Mouse (Mus musculus) hindbrain, embryonic 11.5 days (tissue): ENCODE data around the gene Sectm1b. TPM values are rescaled to one million over a fixed set of nuclear protein-coding genes. Genes with fewer than 3 reads are reported as not detected.

ENCODE experiments used
- ATAC-seq: fragments of 200-750 bp; cut with Nextera tagmentation; 2 replicates; pipeline ENCODE4 v1.8.0; 2017; ENCODE audit warnings: mild to moderate bottlenecking, moderate TSS enrichment, moderate library complexity; ENCODE audit not compliant: low FRiP score
- DNase-seq: peaks from one replicate; pipeline ENCODE4 v3.0.0-alpha.2; 2015; ENCODE audit warnings: low spot score
- H3K27ac ChIP-seq: fragments of 300-500 bp; sonication (generic); 2 replicates; pipeline ENCODE4 v1.5.1; 2014; ENCODE audit warnings: mild to moderate bottlenecking, low read depth, low read length
- H3K27me3 ChIP-seq: fragments of 300-500 bp; sonication (generic); 2 replicates; pipeline ENCODE4 v1.6.1; 2014; ENCODE audit warnings: mild to moderate bottlenecking, low read length, moderate library complexity, mixed read lengths; ENCODE audit not compliant: control insufficient read depth, insufficient read depth
- H3K36me3 ChIP-seq: fragments of 300-500 bp; sonication (generic); 2 replicates; pipeline ENCODE4 v1.6.1; 2014; ENCODE audit warnings: mild to moderate bottlenecking, low read length, moderate library complexity, mixed read lengths; ENCODE audit not compliant: control insufficient read depth, insufficient read depth
- H3K4me1 ChIP-seq: fragments of 300-500 bp; sonication (generic); replicated peaks from 2 replicates; pipeline ENCODE4 v1.6.1; 2014; ENCODE audit warnings: low read length, mixed read lengths; ENCODE audit not compliant: control insufficient read depth, insufficient read depth
- H3K4me2 ChIP-seq: fragments of 300-500 bp; sonication (generic); replicated peaks from 2 replicates; pipeline ENCODE4 v1.6.1; 2014; ENCODE audit warnings: mild to moderate bottlenecking, low read depth, low read length
- H3K4me3 ChIP-seq: fragments of 300-500 bp; sonication (generic); 2 replicates; pipeline ENCODE4 v1.5.1; 2014; ENCODE audit warnings: low read depth, low read length
- H3K9ac ChIP-seq: fragments of 300-500 bp; sonication (generic); 2 replicates; pipeline ENCODE4 v1.6.1; 2014; ENCODE audit warnings: low read depth, low read length
- H3K9me3 ChIP-seq: fragments of 300-500 bp; sonication (generic); 2 replicates; pipeline ENCODE4 v1.6.1; 2016; ENCODE audit warnings: low read length; ENCODE audit not compliant: control insufficient read depth
- WGBS: fragments of 180-500 bp; shearing (Covaris S2); extraction: QIAGEN DNeasy Blood & Tissue Kit; methylation state at CpG from one replicate; pipeline ENCODE4 v1.1.7; 2014; 5-methylcytosine and 5-hydroxymethylcytosine counted together
- polyA plus RNA-seq: library from polyadenylated mRNA; unstranded; fragments of >200 nt; fragmentation: Nextera tagmentation; extraction: Ambion mirVana; gene quantifications from 2 replicates; pipeline ENCODE4 v1.2.1, GENCODE M21; 2014

Sectm1b gene
- polyA plus RNA-seq, 1 experiment from 2014 or later: not detected

DNA sequence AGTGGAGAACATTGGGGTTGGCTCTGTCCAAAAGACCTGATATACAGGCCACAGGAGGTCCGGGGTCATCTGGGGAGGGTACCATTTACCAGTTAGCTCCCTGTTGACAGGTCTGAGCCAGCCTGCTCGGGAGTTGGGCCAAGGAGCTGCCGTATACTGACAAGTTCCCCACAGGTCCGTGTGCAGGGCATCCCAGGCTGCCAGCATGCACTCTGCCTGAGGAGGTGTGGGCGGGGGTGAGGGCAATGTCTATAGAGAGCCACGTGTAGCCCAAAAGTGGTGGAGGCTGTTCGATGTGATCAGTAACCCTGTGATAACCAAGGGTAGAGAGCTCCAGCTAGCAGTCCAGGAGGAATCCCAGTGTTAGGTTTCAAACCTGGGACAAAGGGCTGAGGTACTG, 36.4 kb upstream of the Sectm1b start:
- 77% methylated on average over 7 of the region's 7 CpGs for WGBS
- Histone ChIP-seq H3K27me3 (no peaks in the 10 kb centered on the region), H3K9ac (no peak overlapping the region), H3K36me3 (no peaks in the 10 kb centered on the region), H3K9me3 (no peaks in the 10 kb centered on the region), H3K4me3 (no peak overlapping the region), H3K27ac (no peak overlapping the region), H3K4me1 (no peaks in the 10 kb centered on the region), H3K4me2 (no peak overlapping the region)
- ATAC-seq (no peak), DNase-seq (no peak)

DNA sequence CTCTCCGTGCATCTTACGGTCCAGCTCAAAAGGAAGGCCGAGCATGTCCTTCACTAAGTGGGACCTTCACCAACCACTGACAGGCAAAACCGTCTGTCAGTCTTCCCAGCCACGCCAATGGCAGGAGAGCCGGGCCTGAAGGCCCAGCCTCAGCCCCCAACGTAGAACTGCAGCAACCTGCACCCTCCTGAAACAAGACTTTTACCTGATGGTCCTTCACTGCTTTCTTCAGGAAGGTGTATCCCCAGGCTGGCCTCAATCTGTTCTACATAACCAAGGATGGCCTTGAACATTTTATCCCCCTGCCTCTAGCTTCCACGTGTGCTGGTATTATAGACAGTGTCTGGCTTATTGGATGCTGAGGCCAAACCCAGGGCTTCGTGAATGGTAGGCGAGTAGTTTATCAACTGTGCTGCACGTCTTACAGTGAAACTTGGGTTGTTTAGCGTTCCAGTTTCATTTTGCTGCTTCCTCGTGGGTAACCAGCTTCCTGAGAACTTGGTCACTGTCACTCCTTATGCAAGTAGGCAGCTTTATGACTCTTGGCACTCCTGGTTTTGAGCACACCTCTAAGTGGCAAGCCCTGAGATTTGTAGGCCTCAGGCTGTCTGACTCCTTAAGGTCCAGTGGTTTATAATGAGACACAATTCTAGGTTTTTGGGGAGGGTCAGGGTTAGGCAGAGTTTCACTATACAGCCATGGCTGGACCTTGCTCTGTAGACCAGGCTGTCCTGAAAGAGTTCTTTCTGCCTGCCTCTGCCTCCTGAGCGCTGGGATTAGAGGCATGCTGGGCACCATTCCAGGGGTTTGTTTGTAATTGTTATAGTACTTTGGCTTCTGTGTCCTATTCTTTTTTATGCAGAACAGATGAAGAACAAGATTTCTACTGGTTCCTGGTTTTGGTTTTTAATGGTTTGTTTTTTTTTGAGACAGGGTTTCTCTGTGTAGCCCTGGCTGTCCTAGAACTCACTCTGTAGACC, 29.5 kb upstream of the Sectm1b start:
- no peak for ATAC-seq
- no peaks in the 10 kb centered on the region for H3K4me1 ChIP-seq
- H3K4me3 ChIP-seq: no peak overlapping the region

DNA sequence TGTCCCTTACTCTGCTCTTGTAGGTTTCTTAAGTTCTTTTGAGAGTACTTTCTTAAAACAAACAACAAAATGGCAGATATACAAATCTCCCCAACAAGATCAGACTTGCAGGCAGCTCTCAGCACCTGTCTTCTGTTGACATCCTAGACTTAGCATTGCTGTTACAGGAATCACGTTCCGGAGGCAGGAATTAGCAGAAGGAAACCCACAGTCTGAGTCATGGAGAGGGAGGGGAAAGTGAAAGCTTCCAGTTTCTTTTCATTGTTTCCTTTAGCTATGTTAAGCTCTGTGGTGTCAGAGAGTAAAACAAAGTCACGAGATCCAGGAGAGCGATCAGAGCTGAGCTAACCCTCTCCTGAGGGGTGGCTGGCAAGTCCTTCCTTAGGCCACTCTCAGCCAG, 27.6 kb upstream of the Sectm1b start:
- no peak overlapping the region for H3K9ac ChIP-seq

More for the DNA sequence above, 29.5 kb upstream of the Sectm1b start:
- Histone ChIP-seq H3K9ac (no peak overlapping the region), H3K27ac (no peak overlapping the region), H3K9me3 (no peaks in the 10 kb centered on the region), H3K36me3 (no peaks in the 10 kb centered on the region), H3K27me3 (no peaks in the 10 kb centered on the region), H3K4me2 (no peak overlapping the region)
- WGBS: 92% methylated on average over 14 of the region's 14 CpGs
- no peak for DNase-seq

DNA sequence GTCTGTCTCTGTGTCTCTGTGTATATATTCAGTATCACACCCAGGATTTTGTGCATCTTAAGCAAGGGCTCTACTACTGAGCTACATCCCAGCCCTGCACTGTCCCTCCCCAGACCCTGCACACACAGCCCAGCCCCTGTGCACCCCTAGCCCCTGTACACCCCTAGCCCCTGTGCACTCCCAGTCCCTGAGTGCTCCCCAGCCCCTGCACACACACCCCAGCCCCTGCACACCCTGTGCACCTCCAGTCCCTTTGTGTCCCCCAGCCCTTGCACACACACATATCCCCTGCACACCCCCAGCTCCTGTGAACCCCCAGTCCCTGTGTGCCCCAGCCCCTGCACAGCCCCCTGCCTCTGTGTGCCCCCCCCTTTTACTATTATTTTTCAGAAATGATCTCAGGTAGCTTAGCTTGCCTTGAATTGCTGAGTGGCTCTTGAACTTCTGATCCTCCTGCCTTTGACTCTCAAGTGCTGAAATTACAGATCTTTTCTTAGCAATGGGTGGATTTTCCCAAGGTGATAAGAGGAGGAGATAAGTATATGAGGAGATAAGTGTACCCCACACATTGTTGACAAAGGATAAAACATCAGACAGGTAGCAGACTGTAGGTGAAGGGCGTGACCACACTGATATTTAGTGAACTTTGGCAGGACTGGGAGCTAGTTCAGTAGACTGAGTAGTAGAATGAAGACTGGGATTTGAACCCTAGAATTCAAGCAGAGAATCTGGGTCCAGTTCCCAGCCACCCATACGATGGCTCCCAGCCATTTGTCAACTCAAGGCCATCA, 26.6 kb upstream of the Sectm1b start:
- ATAC-seq: no peak
- DNase-seq: no peak

More for the DNA sequence above, 27.6 kb upstream of the Sectm1b start:
- DNase-seq: no peak
- no peaks in the 10 kb centered on the region for H3K9me3 ChIP-seq
- H3K4me2 ChIP-seq: no peak overlapping the region
- 76% methylated on average over 4 of the region's 4 CpGs for WGBS
- no peak overlapping the region for H3K4me3 ChIP-seq
- H3K36me3 ChIP-seq: no peaks in the 10 kb centered on the region
- H3K27me3 ChIP-seq: no peaks in the 10 kb centered on the region
- H3K27ac ChIP-seq: no peak overlapping the region
- ATAC-seq: no peak
- no peaks in the 10 kb centered on the region for H3K4me1 ChIP-seq

DNA sequence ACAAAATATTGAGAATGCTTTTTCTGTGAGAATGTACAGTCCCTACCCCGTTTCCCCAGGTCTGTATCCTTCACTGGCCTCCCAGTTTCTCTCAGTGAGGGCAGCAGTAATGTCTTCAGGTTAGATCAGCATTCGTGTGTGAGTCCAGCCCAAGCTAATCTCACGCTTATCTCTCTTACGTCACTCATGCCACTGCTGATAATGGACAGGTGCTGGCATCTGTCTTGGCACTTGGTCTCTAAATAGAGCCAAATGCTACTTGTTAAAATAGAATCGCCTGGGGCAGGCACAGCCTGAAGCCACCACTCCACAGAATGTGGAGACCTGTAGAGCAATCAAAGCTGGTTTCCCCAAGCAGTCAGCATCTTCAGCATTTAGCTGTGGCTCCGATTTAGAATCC, 25.6 kb upstream of the Sectm1b start:
- Histone ChIP-seq H3K9ac (no peak overlapping the region), H3K27ac (no peak overlapping the region), H3K9me3 (no peaks in the 10 kb centered on the region), H3K36me3 (no peaks in the 10 kb centered on the region), H3K4me2 (no peak overlapping the region), H3K27me3 (no peaks in the 10 kb centered on the region), H3K4me1 (no peaks in the 10 kb centered on the region), H3K4me3 (no peak overlapping the region)
- WGBS: 80% methylated on average over 6 of the region's 6 CpGs
- DNase-seq (no peak), ATAC-seq (no peak)

More for the DNA sequence above, 26.6 kb upstream of the Sectm1b start:
- no peaks in the 10 kb centered on the region for H3K4me1 ChIP-seq
- H3K4me2 ChIP-seq: no peak overlapping the region
- 88% methylated on average over 2 of the region's 2 CpGs for WGBS
- no peaks in the 10 kb centered on the region for H3K27me3 ChIP-seq
- no peak overlapping the region for H3K9ac ChIP-seq
- no peaks in the 10 kb centered on the region for H3K9me3 ChIP-seq
- H3K27ac ChIP-seq: no peak overlapping the region
- no peak overlapping the region for H3K4me3 ChIP-seq
- H3K36me3 ChIP-seq: no peaks in the 10 kb centered on the region

DNA sequence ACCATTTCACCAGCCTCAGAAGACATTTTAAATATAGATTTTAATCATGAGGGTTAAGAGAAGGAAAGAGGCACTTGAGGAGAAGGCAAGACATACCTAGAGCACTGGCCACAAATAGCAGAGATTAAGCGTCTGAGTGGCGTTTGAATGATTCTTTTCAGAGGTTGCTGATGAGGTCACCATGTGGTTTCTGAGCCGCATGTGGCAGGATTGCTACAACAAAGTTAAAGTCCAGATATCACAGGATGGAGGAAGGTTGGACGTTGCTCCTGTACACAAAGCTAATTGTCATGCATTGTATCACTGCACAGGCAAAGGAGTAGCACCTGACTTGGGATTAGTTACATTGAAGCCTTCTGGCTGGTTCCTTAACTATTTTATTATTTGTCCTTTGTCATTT, 22.9 kb upstream of the Sectm1b start:
- Histone ChIP-seq H3K9ac (no peak overlapping the region), H3K27ac (no peak overlapping the region), H3K4me2 (no peak overlapping the region), H3K4me1 (no peaks in the 10 kb centered on the region), H3K4me3 (no peak overlapping the region), H3K27me3 (no peaks in the 10 kb centered on the region), H3K9me3 (no peaks in the 10 kb centered on the region), H3K36me3 (no peaks in the 10 kb centered on the region)
- 78% methylated on average over 4 of the region's 4 CpGs for WGBS
- DNase-seq (no peak), ATAC-seq (no peak)

DNA sequence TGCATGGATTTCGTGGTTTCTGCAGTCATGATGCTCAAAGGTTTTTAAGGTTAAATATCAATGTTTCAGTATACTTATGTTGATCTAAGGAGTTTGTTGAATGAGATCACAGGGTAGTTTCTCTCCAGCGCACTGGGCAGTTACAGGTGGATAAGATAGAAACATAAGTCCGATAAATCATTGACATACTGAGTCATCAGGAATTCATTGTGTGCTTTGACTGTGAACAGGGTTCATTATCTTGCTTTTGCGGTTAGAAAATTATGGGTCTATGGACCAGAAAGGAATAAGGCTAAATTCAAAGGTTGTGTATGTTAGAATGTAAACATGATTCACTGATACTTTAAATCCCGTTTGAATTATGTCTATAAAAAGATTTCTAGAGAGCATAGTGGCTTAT, 21.8 kb upstream of the Sectm1b start:
- DNase-seq: no peak
- no peaks in the 10 kb centered on the region for H3K4me1 ChIP-seq
- no peaks in the 10 kb centered on the region for H3K36me3 ChIP-seq
- no peaks in the 10 kb centered on the region for H3K27me3 ChIP-seq
- no peak overlapping the region for H3K27ac ChIP-seq
- no peak for ATAC-seq
- no peaks in the 10 kb centered on the region for H3K9me3 ChIP-seq
- WGBS: 80% methylated on average over 5 of the region's 5 CpGs
- no peak overlapping the region for H3K9ac ChIP-seq
- H3K4me2 ChIP-seq: no peak overlapping the region
- H3K4me3 ChIP-seq: no peak overlapping the region

DNA sequence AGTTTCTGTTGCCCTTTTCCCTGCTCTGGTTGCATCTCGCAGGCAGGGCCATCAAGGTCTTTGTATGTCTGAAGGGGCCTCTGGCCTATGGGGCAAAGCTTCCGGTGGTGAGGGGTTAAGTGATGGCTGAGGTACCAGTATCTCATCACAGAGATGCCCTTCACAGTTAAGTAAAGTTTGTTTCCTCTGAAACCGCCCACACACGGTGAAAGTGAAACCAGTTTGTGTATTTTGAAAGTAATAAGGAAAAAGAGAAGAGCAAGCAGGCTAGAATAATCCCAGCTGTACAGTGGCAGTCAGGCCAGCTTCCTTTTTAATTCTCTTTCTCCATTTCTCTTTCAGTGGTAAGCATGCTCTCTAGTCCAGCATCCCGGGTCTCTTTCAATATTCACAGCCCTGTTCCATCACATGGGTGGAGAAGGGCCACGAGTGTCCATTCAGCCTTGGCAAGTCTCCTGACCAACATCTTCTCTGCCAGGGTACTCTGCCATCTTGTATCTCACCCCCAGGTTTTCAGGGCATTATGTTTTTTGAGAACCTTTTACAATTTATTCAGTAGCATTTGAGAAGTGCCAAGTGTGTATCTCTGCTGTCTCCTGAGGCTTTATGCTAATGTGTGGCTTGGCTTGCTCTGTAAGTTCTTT, 19.6 kb upstream of the Sectm1b start:
- Histone ChIP-seq H3K36me3 (no peaks in the 10 kb centered on the region), H3K9me3 (no peaks in the 10 kb centered on the region), H3K4me3 (no peak overlapping the region), H3K4me1 (no peaks in the 10 kb centered on the region), H3K27ac (no peak overlapping the region), H3K9ac (no peak overlapping the region), H3K27me3 (no peaks in the 10 kb centered on the region), H3K4me2 (no peak overlapping the region)
- 84% methylated on average over 6 of the region's 6 CpGs for WGBS
- DNase-seq (no peak), ATAC-seq (no peak)
